Mouse (Mus musculus) hindbrain, embryonic 14.5 days (tissue): ENCODE data around the gene Calml3. TPM values are rescaled to one million over a fixed set of nuclear protein-coding genes. Genes with fewer than 3 reads are reported as not detected.

ENCODE experiments used
- ATAC-seq: fragments of 200-750 bp; cut with Nextera tagmentation; 2 replicates; pipeline ENCODE4 v1.8.0; 2017; ENCODE audit warnings: moderate number of reproducible peaks, mild to moderate bottlenecking, moderate TSS enrichment, moderate library complexity; ENCODE audit not compliant: low FRiP score
- DNase-seq: peaks from one replicate; pipeline ENCODE4 v3.0.0-alpha.2; 2015; ENCODE audit warnings: low spot score
- H3K27ac ChIP-seq: fragments of 300-500 bp; sonication (generic); 2 replicates; pipeline ENCODE4 v1.5.1; 2014; ENCODE audit warnings: mild to moderate bottlenecking, moderate library complexity
- H3K27me3 ChIP-seq: fragments of 300-500 bp; sonication (generic); 2 replicates; pipeline ENCODE4 v1.6.1; 2014; ENCODE audit warnings: mild to moderate bottlenecking, low read length, mixed read lengths; ENCODE audit not compliant: control insufficient read depth, insufficient read depth
- H3K36me3 ChIP-seq: fragments of 300-500 bp; sonication (generic); replicated peaks from 2 replicates; pipeline ENCODE4 v1.6.1; 2014; ENCODE audit not compliant: control insufficient read depth, insufficient read depth
- H3K4me1 ChIP-seq: fragments of 300-500 bp; sonication (generic); replicated peaks from 2 replicates; pipeline ENCODE4 v1.6.1; 2014; ENCODE audit warnings: antibody characterized with exemption, low read length, mixed read lengths; ENCODE audit not compliant: control insufficient read depth, insufficient read depth
- H3K4me2 ChIP-seq: fragments of 300-500 bp; sonication (generic); replicated peaks from 2 replicates; pipeline ENCODE4 v1.6.1; 2014; ENCODE audit warnings: mild to moderate bottlenecking, moderate library complexity
- H3K4me3 ChIP-seq: fragments of 300-500 bp; sonication (generic); replicated peaks from 2 replicates; pipeline ENCODE4 v1.5.1; 2014; ENCODE audit warnings: mild to moderate bottlenecking, low read length
- H3K9ac ChIP-seq: fragments of 300-500 bp; sonication (generic); 2 replicates; pipeline ENCODE4 v1.6.1; 2014
- H3K9me3 ChIP-seq: fragments of 300-500 bp; sonication (generic); 2 replicates; pipeline ENCODE4 v1.6.1; 2016; ENCODE audit warnings: low read length; ENCODE audit not compliant: control insufficient read depth
- WGBS: fragments of 180-500 bp; shearing (Covaris S2); extraction: QIAGEN DNeasy Blood & Tissue Kit; methylation state at CpG from one replicate; pipeline ENCODE4 v1.1.7; 2014; 5-methylcytosine and 5-hydroxymethylcytosine counted together
- polyA plus RNA-seq: library from polyadenylated mRNA; unstranded; fragments of >200 nt; fragmentation: Nextera tagmentation; extraction: Ambion mirVana; gene quantifications from 2 replicates; pipeline ENCODE4 v1.2.1, GENCODE M21; 2014

The Calml3 gene
- polyA plus RNA-seq, 1 experiment from 2014 or later: not detected

- H3K27me3 ChIP-seq: no peaks in the 10 kb centered on the region
- DNase-seq (no peak), ATAC-seq (no peak)
- no peak overlapping the region for H3K4me2 ChIP-seq
- H3K4me1 ChIP-seq: no peaks in the 10 kb centered on the region
- no peak overlapping the region for H3K27ac ChIP-seq
- H3K4me3 ChIP-seq: no peak overlapping the region
- H3K9ac ChIP-seq: no peak overlapping the region
- H3K36me3 ChIP-seq: no peaks in the 10 kb centered on the region
- WGBS: 96% methylated on average over 2 of the region's 2 CpGs
- no peaks in the 10 kb centered on the region for H3K9me3 ChIP-seq
These were observed 14.6 kb upstream of the Calml3 start for GRCm38 (mm10) chr13:3818740-3819076.

GRCm38 (mm10) chr13:3818012-3818739, 14.1 kb upstream of the Calml3 start:
- ATAC-seq (no peak), DNase-seq (no peak)
- no peaks in the 10 kb centered on the region for H3K4me1 ChIP-seq
- no peaks in the 10 kb centered on the region for H3K27me3 ChIP-seq
- H3K36me3 ChIP-seq: no peaks in the 10 kb centered on the region
- WGBS: 79% methylated on average over 5 of the region's 5 CpGs
- no peak overlapping the region for H3K4me2 ChIP-seq
- H3K4me3 ChIP-seq: no peak overlapping the region
- H3K27ac ChIP-seq: no peak overlapping the region
- H3K9me3 ChIP-seq: no peaks in the 10 kb centered on the region
- no peak overlapping the region for H3K9ac ChIP-seq

DNA sequence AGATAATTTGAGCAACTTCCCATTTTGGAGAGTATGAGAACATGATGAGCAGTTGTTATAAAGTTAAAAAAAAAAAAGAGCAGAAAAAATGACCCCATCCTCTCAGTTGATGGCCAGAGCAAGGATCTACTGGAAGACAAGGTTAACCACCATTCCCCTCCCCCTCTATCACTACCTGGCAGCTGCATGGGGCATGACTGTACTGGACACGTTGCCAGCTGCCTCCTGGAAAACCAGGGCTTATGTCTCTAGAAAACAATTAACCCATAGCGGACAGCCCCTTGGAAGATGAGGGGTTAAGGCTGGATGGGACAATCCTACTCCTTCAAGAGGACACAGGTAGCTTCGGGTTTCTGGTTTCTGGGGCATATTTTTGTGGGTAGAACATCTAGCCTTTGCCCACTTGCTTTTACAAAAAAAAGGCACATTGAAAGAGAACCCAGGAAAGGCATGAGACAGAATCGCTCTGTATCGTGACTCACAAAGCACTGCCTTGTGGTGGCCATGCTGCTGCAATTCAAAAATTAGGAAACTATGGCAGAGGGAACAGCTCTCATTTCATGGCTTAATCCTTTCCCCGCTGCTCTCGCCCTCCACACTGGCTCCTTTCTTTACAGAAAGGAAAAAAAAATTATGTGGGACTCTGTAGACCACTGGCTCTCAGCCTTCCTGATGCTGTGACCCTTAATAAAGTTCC, 3.2 kb upstream of the Calml3 start:
- Histone ChIP-seq H3K27me3 (no peaks in the 10 kb centered on the region), H3K9me3 (no peaks in the 10 kb centered on the region), H3K9ac (no peak overlapping the region), H3K4me1 (no peaks in the 10 kb centered on the region), H3K4me2 (no peak overlapping the region), H3K27ac (no peak overlapping the region), H3K36me3 (no peaks in the 10 kb centered on the region), H3K4me3 (no peak overlapping the region)
- ATAC-seq (no peak), DNase-seq (no peak)
- 82% methylated on average over 7 of the region's 7 CpGs for WGBS

GRCm38 (mm10) chr13:3805638-3806037, 1.5 kb upstream of the Calml3 start:
- H3K9ac ChIP-seq: no peak overlapping the region
- no peaks in the 10 kb centered on the region for H3K4me1 ChIP-seq
- no peak overlapping the region for H3K4me2 ChIP-seq
- no peak overlapping the region for H3K27ac ChIP-seq
- ATAC-seq (no peak), DNase-seq (no peak)
- H3K36me3 ChIP-seq: no peaks in the 10 kb centered on the region
- H3K27me3 ChIP-seq: no peaks in the 10 kb centered on the region
- 84% methylated on average over 5 of the region's 5 CpGs for WGBS
- no peak overlapping the region for H3K4me3 ChIP-seq
- H3K9me3 ChIP-seq: no peaks in the 10 kb centered on the region

DNA sequence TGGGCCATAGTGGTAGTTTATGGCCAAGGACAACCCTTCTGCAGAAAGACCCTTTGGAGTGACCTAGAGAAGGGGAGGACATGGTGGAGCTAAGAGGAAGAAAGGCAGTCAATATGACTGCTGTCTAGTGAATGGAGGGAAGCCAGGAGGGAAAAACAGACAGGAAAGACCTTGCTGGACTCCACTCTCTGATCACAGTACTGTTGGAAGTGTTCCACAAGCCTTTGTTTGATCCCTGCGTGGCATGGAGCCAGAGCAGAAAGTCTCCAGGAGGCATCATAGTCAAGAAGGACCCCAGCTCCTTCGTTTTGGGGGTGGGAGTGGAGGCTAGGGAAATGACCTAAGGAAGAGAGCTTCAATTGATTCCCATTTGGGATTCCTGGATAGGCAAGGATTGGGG, 1.0 kb upstream of the Calml3 start:
- H3K4me1 ChIP-seq: no peaks in the 10 kb centered on the region
- no peak overlapping the region for H3K27ac ChIP-seq
- no peaks in the 10 kb centered on the region for H3K9me3 ChIP-seq
- DNase-seq (no peak), ATAC-seq (no peak)
- H3K9ac ChIP-seq: no peak overlapping the region
- whole genome bisulfite sequencing: 70% methylated on average over 2 of the region's 2 CpGs
- H3K27me3 ChIP-seq: no peaks in the 10 kb centered on the region
- H3K4me2 ChIP-seq: no peak overlapping the region
- H3K36me3 ChIP-seq: no peaks in the 10 kb centered on the region
- no peak overlapping the region for H3K4me3 ChIP-seq

- H3K9me3 ChIP-seq: no peaks in the 10 kb centered on the region
- ATAC-seq: no peak
- no peak overlapping the region for H3K9ac ChIP-seq
- no peaks in the 10 kb centered on the region for H3K36me3 ChIP-seq
- no peak overlapping the region for H3K4me3 ChIP-seq
- DNase-seq: no peak
- 88% methylated on average over 3 of the region's 3 CpGs for WGBS
- H3K4me1 ChIP-seq: no peaks in the 10 kb centered on the region
- H3K4me2 ChIP-seq: no peak overlapping the region
- H3K27ac ChIP-seq: no peak overlapping the region
- no peaks in the 10 kb centered on the region for H3K27me3 ChIP-seq
These were observed 4.7 kb downstream of the Calml3 start for GRCm38 (mm10) chr13:3799386-3799785.

DNA sequence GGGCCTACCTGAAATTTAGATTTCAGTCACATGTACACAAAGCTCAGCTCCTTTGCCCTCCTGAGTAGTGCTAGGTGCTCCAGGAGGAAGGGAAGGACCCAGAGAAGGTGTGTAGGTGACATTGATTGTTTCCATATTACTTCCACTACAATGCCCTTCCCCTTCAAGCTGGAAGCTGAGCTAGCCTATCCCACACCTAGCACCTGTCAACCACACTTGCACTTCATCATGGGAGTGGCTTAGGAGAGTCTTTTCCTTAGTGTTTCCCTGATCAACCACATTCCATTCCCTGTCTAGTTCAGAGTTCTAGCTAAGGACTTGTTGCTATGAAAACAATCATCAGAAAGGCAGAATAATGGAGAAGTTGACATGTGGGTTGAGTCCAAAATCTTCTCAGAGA, 5.4 kb downstream of the Calml3 start:
- no peak overlapping the region for H3K4me3 ChIP-seq
- DNase-seq (no peak), ATAC-seq (no peak)
- no peak overlapping the region for H3K4me2 ChIP-seq
- no peak overlapping the region for H3K27ac ChIP-seq
- no peaks in the 10 kb centered on the region for H3K9me3 ChIP-seq
- H3K9ac ChIP-seq: no peak overlapping the region
- H3K4me1 ChIP-seq: no peaks in the 10 kb centered on the region
- H3K36me3 ChIP-seq: no peaks in the 10 kb centered on the region
- no peaks in the 10 kb centered on the region for H3K27me3 ChIP-seq

- no peak overlapping the region for H3K4me2 ChIP-seq
- no peaks in the 10 kb centered on the region for H3K9me3 ChIP-seq
- no peak overlapping the region for H3K27ac ChIP-seq
- DNase-seq (no peak), ATAC-seq (no peak)
- H3K9ac ChIP-seq: no peak overlapping the region
- WGBS: 94% methylated on average over 4 of the region's 4 CpGs
- no peaks in the 10 kb centered on the region for H3K4me1 ChIP-seq
- no peaks in the 10 kb centered on the region for H3K27me3 ChIP-seq
- H3K36me3 ChIP-seq: no peaks in the 10 kb centered on the region
- no peak overlapping the region for H3K4me3 ChIP-seq
These were observed 7.5 kb downstream of the Calml3 start for GRCm38 (mm10) chr13:3796649-3797048.

DNA sequence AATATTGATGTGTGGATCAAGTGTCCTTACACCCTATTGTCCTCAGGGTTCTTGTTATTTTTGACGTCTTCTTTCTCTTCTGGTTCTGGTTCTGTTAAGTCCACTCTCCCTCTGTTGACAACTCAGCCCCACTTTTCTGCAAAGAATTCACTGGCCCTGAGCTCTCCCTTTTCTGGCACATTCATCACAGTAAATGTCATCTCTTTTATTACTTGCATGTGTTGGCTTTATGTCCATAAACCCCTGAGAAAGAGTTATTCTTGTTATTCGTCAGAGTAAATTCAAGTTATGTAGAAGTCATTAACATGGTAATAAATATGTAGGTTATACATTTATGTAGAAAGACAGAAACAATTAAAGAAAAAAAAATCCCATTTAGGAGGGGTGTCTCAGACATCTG, 14.6 kb downstream of the Calml3 start:
- H3K9ac ChIP-seq: no peak overlapping the region
- 82% methylated on average over 2 of the region's 2 CpGs for WGBS
- H3K4me2 ChIP-seq: no peak overlapping the region
- DNase-seq (no peak), ATAC-seq (no peak)
- H3K36me3 ChIP-seq: no peaks in the 10 kb centered on the region
- no peaks in the 10 kb centered on the region for H3K4me1 ChIP-seq
- no peak overlapping the region for H3K27ac ChIP-seq
- H3K27me3 ChIP-seq: no peaks in the 10 kb centered on the region
- H3K4me3 ChIP-seq: no peak overlapping the region
- H3K9me3 ChIP-seq: no peaks in the 10 kb centered on the region
